Mouse (Mus musculus) megakaryocyte, embryonic 14.5 days (primary cell): ENCODE measurements around the gene Atp8b5.

Experiments
- FLI1 ChIP-seq: IDR thresholded peaks from 2 replicates; pipeline ENCODE4 v1.6.1; 2012; ENCODE audit warnings: low read length, inconsistent platforms, mixed read lengths
- GATA1 ChIP-seq: IDR thresholded peaks from 3 replicates; pipeline ENCODE4 v1.6.1; 2012; ENCODE audit warnings: mixed read lengths, low read length, inconsistent platforms, borderline replicate concordance

- TF ChIP-seq FLI1 (no peak), GATA1 (no peak)
Observed at GRCm38 (mm10) chr4:43217997-43218396, 49.0 kb upstream of the Atp8b5 start.
